Mouse (Mus musculus): ENCODE results near the gene Tekt5. TPM values are rescaled to one million over a fixed set of nuclear protein-coding genes. Genes with fewer than 3 reads are reported as not detected.

The Tekt5 gene
- polyA plus RNA-seq, 1 experiment: not detected

GRCm38 (mm10) chr16:10363061-10363460 is 32.2 kb downstream of the Tekt5 start:
- no peaks in the 10 kb centered on the region for H3K4me1 ChIP-seq (ENCODE audit: control insufficient read depth, insufficient read depth, low read length)
- no peak overlapping the region for H3K4me3 ChIP-seq (ENCODE audit: insufficient read depth, low read length)
- H3K27ac ChIP-seq (ENCODE audit: insufficient read depth, low read length): no peak overlapping the region
- TF ChIP-seq POLR2A (IDR thresholded peaks at IDR 0.05; ENCODE audit: low read depth, low read length): no peak
- TF ChIP-seq CTCF (IDR thresholded peaks at IDR 0.05; ENCODE audit: borderline replicate concordance, insufficient read depth, low read length): no peak

GRCm38 (mm10) chr16:10359241-10359640 is 36.0 kb downstream of the Tekt5 start:
- H3K27ac ChIP-seq (ENCODE audit: insufficient read depth, low read length): no peak overlapping the region
- TF ChIP-seq POLR2A (IDR thresholded peaks at IDR 0.05; ENCODE audit: low read depth, low read length) (no peak), CTCF (IDR thresholded peaks at IDR 0.05; ENCODE audit: borderline replicate concordance, insufficient read depth, low read length) (no peak)
- no peak overlapping the region for H3K4me3 ChIP-seq (ENCODE audit: insufficient read depth, low read length)
- no peaks in the 10 kb centered on the region; the same call in 1 of the 2 replicates for H3K4me1 ChIP-seq (ENCODE audit: control insufficient read depth, insufficient read depth, low read length)

GRCm38 (mm10) chr16:10358010-10358934 is 37.0 kb downstream of the Tekt5 start:
- Histone ChIP-seq H3K4me1 (ENCODE audit: control insufficient read depth, insufficient read depth, low read length) (no peaks in the 10 kb centered on the region; the same call in 1 of the 2 replicates), H3K27ac (ENCODE audit: insufficient read depth, low read length) (no peak overlapping the region), H3K4me3 (ENCODE audit: insufficient read depth, low read length) (no peak overlapping the region)
- TF ChIP-seq POLR2A (IDR thresholded peaks at IDR 0.05; ENCODE audit: low read depth, low read length): no peak
- TF ChIP-seq CTCF (IDR thresholded peaks at IDR 0.05; ENCODE audit: borderline replicate concordance, insufficient read depth, low read length): no peak

- TF ChIP-seq POLR2A (IDR thresholded peaks at IDR 0.05; ENCODE audit: low read depth, low read length) (no peak), CTCF (IDR thresholded peaks at IDR 0.05; ENCODE audit: borderline replicate concordance, insufficient read depth, low read length) (no peak)
- Histone ChIP-seq H3K27ac (ENCODE audit: insufficient read depth, low read length) (no peak overlapping the region), H3K4me1 (ENCODE audit: control insufficient read depth, insufficient read depth, low read length) (no peaks in the 10 kb centered on the region; the same call in 1 of the 2 replicates), H3K4me3 (ENCODE audit: insufficient read depth, low read length) (no peak overlapping the region)
Observed at GRCm38 (mm10) chr16:10355004-10355403, 40.3 kb downstream of the Tekt5 start.

GRCm38 (mm10) chr16:10351050-10351636 is 44.1 kb downstream of the Tekt5 start:
- Histone ChIP-seq H3K4me1 (ENCODE audit: control insufficient read depth, insufficient read depth, low read length) (no peaks in the 10 kb centered on the region; the same call in 1 of the 2 replicates), H3K4me3 (ENCODE audit: insufficient read depth, low read length) (no peak overlapping the region), H3K27ac (ENCODE audit: insufficient read depth, low read length) (no peak overlapping the region)
- TF ChIP-seq POLR2A (IDR thresholded peaks at IDR 0.05; ENCODE audit: low read depth, low read length) (no peak), CTCF (IDR thresholded peaks at IDR 0.05; ENCODE audit: borderline replicate concordance, insufficient read depth, low read length) (no peak)

GRCm38 (mm10) chr16:10349876-10350275 is 45.4 kb downstream of the Tekt5 start:
- Histone ChIP-seq H3K4me3 (ENCODE audit: insufficient read depth, low read length) (no peak overlapping the region), H3K4me1 (ENCODE audit: control insufficient read depth, insufficient read depth, low read length) (no peaks in the 10 kb centered on the region), H3K27ac (ENCODE audit: insufficient read depth, low read length) (no peak overlapping the region)
- TF ChIP-seq POLR2A (IDR thresholded peaks at IDR 0.05; ENCODE audit: low read depth, low read length) (no peak), CTCF (IDR thresholded peaks at IDR 0.05; ENCODE audit: borderline replicate concordance, insufficient read depth, low read length) (no peak)

- TF ChIP-seq POLR2A (IDR thresholded peaks at IDR 0.05; ENCODE audit: low read depth, low read length) (no peak), CTCF (IDR thresholded peaks at IDR 0.05; ENCODE audit: borderline replicate concordance, insufficient read depth, low read length) (no peak)
- no peaks in the 10 kb centered on the region for H3K4me1 ChIP-seq (ENCODE audit: control insufficient read depth, insufficient read depth, low read length)
- H3K27ac ChIP-seq (ENCODE audit: insufficient read depth, low read length): no peak overlapping the region
- no peak overlapping the region for H3K4me3 ChIP-seq (ENCODE audit: insufficient read depth, low read length)
Observed at GRCm38 (mm10) chr16:10349436-10349835, 45.9 kb downstream of the Tekt5 start.

GRCm38 (mm10) chr16:10347551-10347950 is 47.7 kb downstream of the Tekt5 start:
- Histone ChIP-seq H3K4me1 (ENCODE audit: control insufficient read depth, insufficient read depth, low read length) (no peaks in the 10 kb centered on the region), H3K27ac (ENCODE audit: insufficient read depth, low read length) (no peak overlapping the region), H3K4me3 (ENCODE audit: insufficient read depth, low read length) (no peak overlapping the region)
- TF ChIP-seq CTCF (IDR thresholded peaks at IDR 0.05; ENCODE audit: borderline replicate concordance, insufficient read depth, low read length) (no peak), POLR2A (IDR thresholded peaks at IDR 0.05; ENCODE audit: low read depth, low read length) (no peak)

- TF ChIP-seq CTCF (IDR thresholded peaks at IDR 0.05; ENCODE audit: borderline replicate concordance, insufficient read depth, low read length) (no peak), POLR2A (IDR thresholded peaks at IDR 0.05; ENCODE audit: low read depth, low read length) (no peak)
- H3K4me1 ChIP-seq (ENCODE audit: control insufficient read depth, insufficient read depth, low read length): no peaks in the 10 kb centered on the region
- H3K4me3 ChIP-seq (ENCODE audit: insufficient read depth, low read length): no peak overlapping the region
- no peak overlapping the region for H3K27ac ChIP-seq (ENCODE audit: insufficient read depth, low read length)
Observed at GRCm38 (mm10) chr16:10341110-10341509, 54.2 kb downstream of the Tekt5 start.

GRCm38 (mm10) chr16:10339930-10340329 is 55.4 kb downstream of the Tekt5 start:
- Histone ChIP-seq H3K27ac (ENCODE audit: insufficient read depth, low read length) (no peak overlapping the region), H3K4me1 (ENCODE audit: control insufficient read depth, insufficient read depth, low read length) (no peaks in the 10 kb centered on the region), H3K4me3 (ENCODE audit: insufficient read depth, low read length) (no peak overlapping the region)
- TF ChIP-seq POLR2A (IDR thresholded peaks at IDR 0.05; ENCODE audit: low read depth, low read length) (no peak), CTCF (IDR thresholded peaks at IDR 0.05; ENCODE audit: borderline replicate concordance, insufficient read depth, low read length) (no peak)
